Mouse (Mus musculus): ENCODE data around the gene Anapc7. TPM values are rescaled to one million over a fixed set of nuclear protein-coding genes. Genes with fewer than 3 reads are reported as not detected.

Gene Anapc7
- polyA plus RNA-seq, 1 experiment from 2014 or later, result 56.5 TPM

- 25% methylated on average over 15 of the region's 15 CpGs for WGBS
- no peaks in the 10 kb centered on the region for H3K9me3 ChIP-seq (ENCODE audit: low read length)
- peak overlapping the region; percentile 95 for H3K9ac ChIP-seq (replicated peaks; ENCODE audit: low read length)
- peaks cover 18% of the 10 kb centered on the region for H3K4me1 ChIP-seq (ENCODE audit: insufficient read depth, low read length)
- H3K4me3 ChIP-seq (ENCODE audit: low read length), result peak overlapping the region; percentile 99
- H3K36me3 ChIP-seq (ENCODE audit: insufficient read depth, low read length), result peaks cover 5% of the 10 kb centered on the region
- H3K4me2 ChIP-seq (replicated peaks; ENCODE audit: low read depth, low read length), result peak overlapping the region; percentile 77
- no peaks in the 10 kb centered on the region for H3K27me3 ChIP-seq (ENCODE audit: insufficient read depth, low read length)
- ATAC-seq (ENCODE audit: low FRiP score, low TSS enrichment), result no peak
- peak overlapping the region; percentile 94; the same call in 1 of the 2 replicates for H3K27ac ChIP-seq (ENCODE audit: low read length)
Observed at GRCm38 (mm10) chr5:122423083-122423482, 1.6 kb downstream of the Anapc7 start.

GRCm38 (mm10) chr5:122425550-122425949, 4.1 kb downstream of the Anapc7 start:
- H3K4me1 ChIP-seq (ENCODE audit: insufficient read depth, low read length), result peaks cover 18% of the 10 kb centered on the region
- no peak overlapping the region for H3K4me2 ChIP-seq (replicated peaks; ENCODE audit: low read depth, low read length)
- H3K27ac ChIP-seq (ENCODE audit: low read length), result no peak overlapping the region
- no peaks in the 10 kb centered on the region for H3K9me3 ChIP-seq (ENCODE audit: low read length)
- no peak overlapping the region for H3K9ac ChIP-seq (replicated peaks; ENCODE audit: low read length)
- WGBS, result 72% methylated on average over 2 of the region's 2 CpGs
- ATAC-seq (ENCODE audit: low FRiP score, low TSS enrichment), result no peak
- H3K4me3 ChIP-seq (ENCODE audit: low read length), result no peak overlapping the region
- no peaks in the 10 kb centered on the region for H3K27me3 ChIP-seq (ENCODE audit: insufficient read depth, low read length)
- peaks cover 22% of the 10 kb centered on the region for H3K36me3 ChIP-seq (ENCODE audit: insufficient read depth, low read length)

GRCm38 (mm10) chr5:122430036-122430775, 8.7 kb downstream of the Anapc7 start:
- Histone ChIP-seq H3K9me3 (ENCODE audit: low read length) (no peaks in the 10 kb centered on the region), H3K27ac (ENCODE audit: low read length) (no peak overlapping the region), H3K4me1 (ENCODE audit: insufficient read depth, low read length) (no peaks in the 10 kb centered on the region), H3K36me3 (ENCODE audit: insufficient read depth, low read length) (peaks cover 65% of the 10 kb centered on the region), H3K4me3 (ENCODE audit: low read length) (no peak overlapping the region), H3K4me2 (replicated peaks; ENCODE audit: low read depth, low read length) (no peak overlapping the region), H3K9ac (replicated peaks; ENCODE audit: low read length) (no peak overlapping the region), H3K27me3 (ENCODE audit: insufficient read depth, low read length) (no peaks in the 10 kb centered on the region)
- 87% methylated on average over 4 of the region's 4 CpGs for WGBS
- no peak for ATAC-seq (ENCODE audit: low FRiP score, low TSS enrichment)

- no peak for ATAC-seq (ENCODE audit: low FRiP score, low TSS enrichment)
- Histone ChIP-seq H3K27me3 (ENCODE audit: insufficient read depth, low read length) (no peaks in the 10 kb centered on the region), H3K27ac (ENCODE audit: low read length) (no peak overlapping the region), H3K36me3 (ENCODE audit: insufficient read depth, low read length) (peaks cover 75% of the 10 kb centered on the region), H3K4me2 (replicated peaks; ENCODE audit: low read depth, low read length) (no peak overlapping the region), H3K9ac (replicated peaks; ENCODE audit: low read length) (no peak overlapping the region), H3K4me1 (ENCODE audit: insufficient read depth, low read length) (no peaks in the 10 kb centered on the region), H3K4me3 (ENCODE audit: low read length) (no peak overlapping the region), H3K9me3 (ENCODE audit: low read length) (no peaks in the 10 kb centered on the region)
- 94% methylated on average over 8 of the region's 8 CpGs for WGBS
Observed at GRCm38 (mm10) chr5:122431221-122431620, 9.7 kb downstream of the Anapc7 start.

GRCm38 (mm10) chr5:122434541-122434940, 13.0 kb downstream of the Anapc7 start:
- H3K4me1 ChIP-seq (ENCODE audit: insufficient read depth, low read length), result no peaks in the 10 kb centered on the region
- no peak for ATAC-seq (ENCODE audit: low FRiP score, low TSS enrichment)
- H3K27me3 ChIP-seq (ENCODE audit: insufficient read depth, low read length), result no peaks in the 10 kb centered on the region
- H3K36me3 ChIP-seq (ENCODE audit: insufficient read depth, low read length), result peaks cover 92% of the 10 kb centered on the region
- 78% methylated on average over 4 of the region's 4 CpGs for WGBS
- no peak overlapping the region for H3K4me3 ChIP-seq (ENCODE audit: low read length)
- no peak overlapping the region for H3K4me2 ChIP-seq (replicated peaks; ENCODE audit: low read depth, low read length)
- H3K27ac ChIP-seq (ENCODE audit: low read length), result no peak overlapping the region
- no peaks in the 10 kb centered on the region for H3K9me3 ChIP-seq (ENCODE audit: low read length)
- H3K9ac ChIP-seq (replicated peaks; ENCODE audit: low read length), result no peak overlapping the region

GRCm38 (mm10) chr5:122439400-122440094, 18.1 kb downstream of the Anapc7 start:
- no peaks in the 10 kb centered on the region for H3K27me3 ChIP-seq (ENCODE audit: insufficient read depth, low read length)

GRCm38 (mm10) chr5:122440095-122440630, 18.7 kb downstream of the Anapc7 start:
- Histone ChIP-seq H3K4me3 (ENCODE audit: low read length) (no peak overlapping the region), H3K4me1 (ENCODE audit: insufficient read depth, low read length) (no peaks in the 10 kb centered on the region), H3K27ac (ENCODE audit: low read length) (0 out of 2 replicates have a peak overlapping the region, but pooled peaks have one; percentile 48), H3K4me2 (replicated peaks; ENCODE audit: low read depth, low read length) (no peak overlapping the region), H3K9ac (replicated peaks; ENCODE audit: low read length) (no peak overlapping the region), H3K9me3 (ENCODE audit: low read length) (no peaks in the 10 kb centered on the region), H3K36me3 (ENCODE audit: insufficient read depth, low read length) (peaks cover 95% of the 10 kb centered on the region), H3K27me3 (ENCODE audit: insufficient read depth, low read length) (no peaks in the 10 kb centered on the region)
- WGBS, result 87% methylated on average over 12 of the region's 12 CpGs
- ATAC-seq (ENCODE audit: low FRiP score, low TSS enrichment), result no peak

More at GRCm38 (mm10) chr5:122439400-122440094, 18.1 kb downstream of the Anapc7 start:
- no peak overlapping the region for H3K4me2 ChIP-seq (replicated peaks; ENCODE audit: low read depth, low read length)
- WGBS, result 76% methylated on average over 19 of the region's 19 CpGs
- H3K9ac ChIP-seq (replicated peaks; ENCODE audit: low read length), result no peak overlapping the region
- no peaks in the 10 kb centered on the region for H3K4me1 ChIP-seq (ENCODE audit: insufficient read depth, low read length)
- peaks cover 96% of the 10 kb centered on the region for H3K36me3 ChIP-seq (ENCODE audit: insufficient read depth, low read length)
- H3K4me3 ChIP-seq (ENCODE audit: low read length), result no peak overlapping the region
- H3K9me3 ChIP-seq (ENCODE audit: low read length), result no peaks in the 10 kb centered on the region
- H3K27ac ChIP-seq (ENCODE audit: low read length), result peak overlapping the region; percentile 48
- peak; percentile 67; the same call in 1 of the 2 replicates for ATAC-seq (ENCODE audit: low FRiP score, low TSS enrichment)

GRCm38 (mm10) chr5:122444492-122444891, 23.0 kb downstream of the Anapc7 start:
- Histone ChIP-seq H3K9me3 (ENCODE audit: low read length) (no peaks in the 10 kb centered on the region), H3K27me3 (ENCODE audit: insufficient read depth, low read length) (no peaks in the 10 kb centered on the region), H3K9ac (replicated peaks; ENCODE audit: low read length) (no peak overlapping the region), H3K4me2 (replicated peaks; ENCODE audit: low read depth, low read length) (no peak overlapping the region), H3K4me3 (ENCODE audit: low read length) (no peak overlapping the region), H3K27ac (ENCODE audit: low read length) (no peak overlapping the region), H3K4me1 (ENCODE audit: insufficient read depth, low read length) (no peaks in the 10 kb centered on the region), H3K36me3 (ENCODE audit: insufficient read depth, low read length) (peaks cover 70% of the 10 kb centered on the region)
- ATAC-seq (ENCODE audit: low FRiP score, low TSS enrichment), result no peak
- WGBS, result 95% methylated on average over 10 of the region's 10 CpGs

GRCm38 (mm10) chr5:122445051-122445610, 23.6 kb downstream of the Anapc7 start:
- Histone ChIP-seq H3K27me3 (ENCODE audit: insufficient read depth, low read length) (no peaks in the 10 kb centered on the region), H3K36me3 (ENCODE audit: insufficient read depth, low read length) (peaks cover 64% of the 10 kb centered on the region), H3K9ac (replicated peaks; ENCODE audit: low read length) (no peak overlapping the region), H3K27ac (ENCODE audit: low read length) (no peak overlapping the region), H3K4me3 (ENCODE audit: low read length) (no peak overlapping the region), H3K4me2 (replicated peaks; ENCODE audit: low read depth, low read length) (no peak overlapping the region), H3K4me1 (ENCODE audit: insufficient read depth, low read length) (no peaks in the 10 kb centered on the region), H3K9me3 (ENCODE audit: low read length) (no peaks in the 10 kb centered on the region)
- WGBS, result 89% methylated on average over 11 of the region's 11 CpGs
- no peak for ATAC-seq (ENCODE audit: low FRiP score, low TSS enrichment)

All from kidney, embryonic 16.5 days (tissue).